Mouse (Mus musculus) layer of hippocampus, adult 9-10 months (tissue): ENCODE data around the gene Olfr49.
A peak's percentile ranks its signal among the peaks of the same experiment; 100 is the strongest.

Source experiments
- DNase-seq: peaks from one replicate; pipeline ENCODE4 v3.0.0; 2022; ENCODE audit warnings: low spot score

Olfr49 gene

GRCm38 (mm10) chr14:54261386-54261785, 23.4 kb downstream of the Olfr49 start:
- no peak for DNase-seq

- DNase-seq = no peak
Observed at GRCm38 (mm10) chr14:54260196-54260595, 24.5 kb downstream of the Olfr49 start.

- DNase-seq = no peak
Observed at GRCm38 (mm10) chr14:54259722-54260085, 25.0 kb downstream of the Olfr49 start.

- peak; percentile 61 for DNase-seq
Observed at GRCm38 (mm10) chr14:54259003-54259721, 25.6 kb downstream of the Olfr49 start.

- DNase-seq = no peak
Observed at GRCm38 (mm10) chr14:54258131-54258670, 26.5 kb downstream of the Olfr49 start.

GRCm38 (mm10) chr14:54254670-54255202, 30.0 kb downstream of the Olfr49 start:
- DNase-seq = no peak

GRCm38 (mm10) chr14:54253741-54254291, 30.9 kb downstream of the Olfr49 start, which contains the start of the genes Dad1 and Abhd4:
TSS of gene Dad1 (minus strand) at chr14:54254104.
TSS of gene Abhd4 (plus strand) at chr14:54254188.
- peak; percentile 90 for DNase-seq

GRCm38 (mm10) chr14:54250122-54250521, 34.6 kb downstream of the Olfr49 start:
- no peak for DNase-seq

- no peak for DNase-seq
Observed at GRCm38 (mm10) chr14:54249326-54249725, 35.4 kb downstream of the Olfr49 start.

GRCm38 (mm10) chr14:54246232-54246631, 38.5 kb downstream of the Olfr49 start:
- DNase-seq = no peak

GRCm38 (mm10) chr14:54244183-54244582, 40.6 kb downstream of the Olfr49 start:
- no peak for DNase-seq

- DNase-seq = no peak
Observed at GRCm38 (mm10) chr14:54240542-54240941, 44.2 kb downstream of the Olfr49 start.

- peak; percentile 56 for DNase-seq
Observed at GRCm38 (mm10) chr14:54239002-54239736, 45.6 kb downstream of the Olfr49 start.

GRCm38 (mm10) chr14:54236881-54237280, 47.9 kb downstream of the Olfr49 start:
- DNase-seq = no peak

GRCm38 (mm10) chr14:54235825-54236540, 48.8 kb downstream of the Olfr49 start:
- DNase-seq = no peak

- DNase-seq = no peak
Observed at GRCm38 (mm10) chr14:54234231-54235040, 50.3 kb downstream of the Olfr49 start.

- DNase-seq = no peak
Observed at GRCm38 (mm10) chr14:54233559-54234143, 51.1 kb downstream of the Olfr49 start.

- DNase-seq = no peak
Observed at GRCm38 (mm10) chr14:54232811-54233558, 51.8 kb downstream of the Olfr49 start.

- DNase-seq = no peak
Observed at GRCm38 (mm10) chr14:54232143-54232542, 52.6 kb downstream of the Olfr49 start.
